Mouse (Mus musculus) adrenal gland, postnatal 10 days (tissue): ENCODE measurements around the gene Cd40lg. TPM values are rescaled to one million over a fixed set of nuclear protein-coding genes. Genes with fewer than 3 reads are reported as not detected.

ENCODE experiments used
- DNase-seq: peaks from one replicate; pipeline ENCODE4 v3.0.0; 2021; ENCODE audit warnings: mixed read lengths
- total RNA-seq, 2 experiments: library from RNA; stranded (reverse); gene quantifications; 2 replicates each; pipeline ENCODE4 v1.2.3; 2021

The Cd40lg gene
- total RNA-seq, 2 experiments from 2014 or later = 0.24 TPM; not detected in 1

DNA sequence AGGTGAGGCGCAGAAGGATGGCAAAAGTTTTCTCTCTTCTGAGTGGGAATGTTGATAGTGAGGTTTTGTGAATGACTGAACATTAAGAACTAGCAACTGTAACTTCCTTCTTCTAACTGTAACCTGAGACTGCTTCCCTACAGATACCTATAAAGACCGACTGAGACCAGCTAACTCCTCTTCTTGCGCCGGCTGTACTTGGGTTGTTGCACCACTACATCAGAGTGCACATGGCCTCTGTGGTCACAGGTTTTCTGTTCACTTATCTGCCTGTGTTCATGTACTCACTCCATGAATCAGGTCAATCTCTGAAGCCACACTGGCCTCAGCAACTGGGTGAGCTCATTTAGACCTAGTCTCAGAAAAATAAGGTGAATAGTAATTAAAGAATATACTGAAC lies 51.6 kb downstream of the Cd40lg start:
- DNase-seq = no peak

Other genes with a start within 250 kb of the Cd40lg start
- gene Brs3, start 169.1 kb upstream of the Cd40lg start, total RNA-seq = not detected
- gene Htatsf1, start 158.6 kb upstream of the Cd40lg start, total RNA-seq = 10 to 100 TPM; 37.2 to 43.7 TPM
- not detected for gene Vgll1, start 124.0 kb upstream of the Cd40lg start, total RNA-seq
- gene Arhgef6, start 126.6 kb downstream of the Cd40lg start, total RNA-seq = 10 to 100 TPM; 29.0 to 35.4 TPM
- 10 to 100 TPM; 39.7 to 54.7 TPM for gene Rbmx, start 180.9 kb downstream of the Cd40lg start, total RNA-seq
- gene Gm364, start 197.0 kb downstream of the Cd40lg start, total RNA-seq = not detected